Mouse (Mus musculus) CH12.LX (cell line): ENCODE measurements at regions not wholly inside any gene's neighbourhood (a gene's known extent, or its start where the extent isn't known, plus 50 kb on each side); places are given as distances from the start of the nearest gene placed in this dataset.

Experiments used
- DNase-seq: peaks from one replicate; pipeline ENCODE4 v3.0.0-alpha.2; 2013; ENCODE audit errors: extremely low read depth
- H3K27ac ChIP-seq: 2 replicates; pipeline ENCODE4 v1.5.1; 2012; ENCODE audit warnings: low read depth, mild to moderate bottlenecking, control low read depth, moderate library complexity; ENCODE audit not compliant: insufficient read depth
- H3K27me3 ChIP-seq: replicated peaks from 2 replicates; pipeline ENCODE3; 2012; ENCODE audit warnings: inconsistent platforms
- H3K36me3 ChIP-seq, 2 experiments: replicated peaks in 1 of 2; 2 replicates each; pipeline versions ENCODE3 to v1.6.1; 2012; ENCODE audit warnings: inconsistent platforms in 1 of 2, low read length in 1 of 2, mild to moderate bottlenecking in 1 of 2, mixed read lengths in 1 of 2, moderate library complexity in 1 of 2; ENCODE audit not compliant: control insufficient read depth in 1 of 2, insufficient read depth in 1 of 2
- H3K4me1 ChIP-seq, 2 experiments: 2 replicates each; pipeline ENCODE4 v1.6.1; 2012; ENCODE audit warnings: inconsistent platforms in 1 of 2, moderate library complexity in 1 of 2; ENCODE audit not compliant: insufficient read depth in 2 of 2, control insufficient read depth in 1 of 2
- H3K4me2 ChIP-seq: 2 replicates; pipeline ENCODE4 v1.6.1; 2012; ENCODE audit warnings: low read depth, mild to moderate bottlenecking, control low read depth; ENCODE audit not compliant: poor library complexity, insufficient read depth, severe bottlenecking
- H3K4me3 ChIP-seq, 3 experiments: fragments of 150-350 bp in 1 of 3; sonication (generic) in 1 of 3; replicated peaks in 1 of 3; 2 replicates each; pipeline versions ENCODE3 to v1.5.1; 2011 to 2012; ENCODE audit warnings: low read depth in 2 of 3, low read length in 2 of 3, mild to moderate bottlenecking in 2 of 3, moderate library complexity in 2 of 3, control low read depth in 1 of 3, improper control_type of control experiment in 1 of 3, inconsistent platforms in 1 of 3, mixed read lengths in 1 of 3; ENCODE audit not compliant: poor library complexity in 1 of 3
- H3K79me2 ChIP-seq: replicated peaks from 2 replicates; pipeline ENCODE4 v1.6.1; 2012; ENCODE audit warnings: mild to moderate bottlenecking, moderate library complexity; ENCODE audit not compliant: control insufficient read depth, poor library complexity, insufficient read depth, severe bottlenecking; ENCODE audit errors: extremely low read depth
- H3K9ac ChIP-seq: 2 replicates; pipeline ENCODE4 v1.6.1; 2012; ENCODE audit warnings: low read depth, mild to moderate bottlenecking, control low read depth, moderate library complexity; ENCODE audit not compliant: insufficient read depth
- H3K9me3 ChIP-seq: replicated peaks from 2 replicates; pipeline ENCODE3; 2012; ENCODE audit warnings: low read length, inconsistent platforms, mixed read lengths
- BHLHE40 ChIP-seq: IDR thresholded peaks from 2 replicates; pipeline ENCODE4 v1.6.1; 2011; ENCODE audit warnings: mild to moderate bottlenecking, low read depth, low read length, improper control_type of control experiment
- CHD2 ChIP-seq: IDR thresholded peaks from 2 replicates; pipeline ENCODE4 v1.6.1; 2011; ENCODE audit warnings: low read length, improper control_type of control experiment
- CTCF ChIP-seq, 2 experiments: IDR thresholded peaks in 1 of 2; conservative IDR thresholded peaks in 1 of 2; 2 replicates each; pipeline ENCODE4 v1.5.1; 2011 to 2012; ENCODE audit warnings: low read depth in 2 of 2, low read length in 2 of 2, improper control_type of control experiment in 1 of 2, inconsistent platforms in 1 of 2, mild to moderate bottlenecking in 1 of 2, moderate library complexity in 1 of 2
- E2F4 ChIP-seq: IDR thresholded peaks from 2 replicates; pipeline ENCODE4 v1.6.1; 2011; ENCODE audit warnings: low read depth, low read length, improper control_type of control experiment; ENCODE audit not compliant: insufficient replicate concordance
- EP300 ChIP-seq: IDR thresholded peaks from 2 replicates; pipeline ENCODE4 v1.6.1; 2011; ENCODE audit warnings: low read length, improper control_type of control experiment
- ETS1 ChIP-seq: conservative IDR thresholded peaks from 2 replicates; pipeline ENCODE4 v1.6.1; 2012; ENCODE audit warnings: low read depth, mild to moderate bottlenecking, inconsistent platforms, low read length, improper control_type of control experiment, moderate library complexity
- IRF4 ChIP-seq: IDR thresholded peaks from 2 replicates; pipeline ENCODE4 v1.6.1; 2014; ENCODE audit warnings: low read depth, mild to moderate bottlenecking, inconsistent platforms, low read length, improper control_type of control experiment
- JUND ChIP-seq: conservative IDR thresholded peaks from 2 replicates; pipeline ENCODE4 v1.6.1; 2011; ENCODE audit warnings: low read depth, low read length, improper control_type of control experiment
- KAT2A ChIP-seq: IDR thresholded peaks from 2 replicates; pipeline ENCODE4 v1.6.1; 2012; ENCODE audit warnings: low read length, improper control_type of control experiment, inconsistent platforms; ENCODE audit not compliant: insufficient replicate concordance
- MAX ChIP-seq: IDR thresholded peaks from 2 replicates; pipeline ENCODE4 v1.6.1; 2011; ENCODE audit warnings: low read length, improper control_type of control experiment
- MAZ ChIP-seq: IDR thresholded peaks from 2 replicates; pipeline ENCODE4 v1.6.1; 2012; ENCODE audit warnings: low read depth, mild to moderate bottlenecking, inconsistent platforms, low read length, improper control_type of control experiment, moderate library complexity
- MXI1 ChIP-seq: IDR thresholded peaks from 2 replicates; pipeline ENCODE4 v1.6.1; 2011; ENCODE audit warnings: mild to moderate bottlenecking, low read depth, low read length, improper control_type of control experiment
- NRF1 ChIP-seq: IDR thresholded peaks from 2 replicates; pipeline ENCODE4 v1.6.1; 2014; ENCODE audit warnings: low read depth, mild to moderate bottlenecking, inconsistent platforms, low read length, improper control_type of control experiment, moderate library complexity
- POLR2A ChIP-seq: IDR thresholded peaks from 2 replicates; pipeline ENCODE4 v1.6.1; 2011; ENCODE audit warnings: low read depth, mild to moderate bottlenecking, improper control_type of control experiment, low read length
- POLR2AphosphoS2 ChIP-seq: IDR thresholded peaks from 2 replicates; pipeline ENCODE4 v1.6.1; 2011; ENCODE audit warnings: low read depth, low read length, improper control_type of control experiment
- RAD21 ChIP-seq: IDR thresholded peaks from 2 replicates; pipeline ENCODE4 v1.6.1; 2011; ENCODE audit warnings: low read depth, mild to moderate bottlenecking, low read length, improper control_type of control experiment, moderate library complexity
- RCOR1 ChIP-seq: conservative IDR thresholded peaks from 2 replicates; pipeline ENCODE4 v1.6.1; 2012; ENCODE audit warnings: low read depth, mild to moderate bottlenecking, inconsistent platforms, low read length, improper control_type of control experiment
- SIN3A ChIP-seq: IDR thresholded peaks from 2 replicates; pipeline ENCODE4 v1.6.1; 2012; ENCODE audit warnings: low read length, improper control_type of control experiment, inconsistent platforms
- SMC3 ChIP-seq: IDR thresholded peaks from 2 replicates; pipeline ENCODE4 v1.6.1; 2011; ENCODE audit warnings: low read depth, low read length, improper control_type of control experiment
- TBP ChIP-seq: conservative IDR thresholded peaks from 2 replicates; pipeline ENCODE4 v1.6.1; 2011; ENCODE audit warnings: low read depth, low read length, improper control_type of control experiment
- UBTF ChIP-seq: IDR thresholded peaks from 2 replicates; pipeline ENCODE4 v1.6.1; 2012; ENCODE audit warnings: low read depth, mild to moderate bottlenecking, inconsistent platforms, low read length, improper control_type of control experiment, moderate library complexity
- USF2 ChIP-seq: conservative IDR thresholded peaks from 2 replicates; pipeline ENCODE4 v1.6.1; 2011; ENCODE audit warnings: low read depth, low read length, improper control_type of control experiment
- ZMIZ1 ChIP-seq: IDR thresholded peaks from 2 replicates; pipeline ENCODE4 v1.6.1; 2012; ENCODE audit warnings: low read depth, mild to moderate bottlenecking, inconsistent platforms, low read length, improper control_type of control experiment
- ZNF384 ChIP-seq: IDR thresholded peaks from 2 replicates; pipeline ENCODE4 v1.6.1; 2012; ENCODE audit warnings: low read depth, low read length, improper control_type of control experiment, inconsistent platforms
- dilution Hi-C: fragments of 300-500 bp; cut with MboI; formaldehyde crosslinking; loops from 2 replicates; pipeline ENCODE4 v1.14.3; 2020; ENCODE audit warnings: low sequenced_read_pairs; ENCODE audit not compliant: extremely low pct_unique_long_range_greater_than_20kb, extremely low pct_ligation_motif_present
- in situ Hi-C: fragments of 300-500 bp; cut with MboI; formaldehyde crosslinking; loops from 3 replicates; pipeline ENCODE4 v1.14.3; 2019; ENCODE audit warnings: low sequenced_read_pairs, low pct_ligation_motif_present, low pct_unique_long_range_greater_than_20kb, mixed read lengths

- no peaks in the 10 kb centered on the region for H3K36me3 ChIP-seq
- H3K27ac ChIP-seq, result no peak overlapping the region
- TF ChIP-seq IRF4 (no peak), ZNF384 (peak; percentile 83), CTCF (conservative IDR thresholded peaks at IDR 0.05 in 1 of 2, IDR thresholded peaks at IDR 0.05 in 1 of 2; ENCODE audit: low read depth in 2 of 2, low read length in 2 of 2) (peak; percentile 51 to 67), ETS1 (no peak), RCOR1 (no peak), TBP (no peak), CHD2 (no peak), MAZ (no peak), RAD21 (peak; percentile 50), USF2 (no peak), MAX (no peak), SMC3 (peak; percentile 39), NRF1 (no peak), POLR2A (no peak), UBTF (no peak), ZMIZ1 (no peak), EP300 (no peak), KAT2A (no peak), JUND (no peak), BHLHE40 (no peak), E2F4 (no peak), MXI1 (no peak), POLR2AphosphoS2 (no peak), SIN3A (no peak)
- in situ Hi-C loops, result no loop called here
- H3K4me2 ChIP-seq, result no peak overlapping the region
- H3K4me1 ChIP-seq, result peaks cover 0 to 10% of the 10 kb centered on the region in 2 experiments; a peak in 2 of 4 replicates
- H3K9ac ChIP-seq, result no peak overlapping the region
- no peak overlapping the region for H3K4me3 ChIP-seq
- no peaks in the 10 kb centered on the region for H3K79me2 ChIP-seq
- peak; percentile 84 for DNase-seq
- dilution Hi-C loops, result no loop called here
- peaks cover 17% of the 10 kb centered on the region for H3K27me3 ChIP-seq
- no peaks in the 10 kb centered on the region for H3K9me3 ChIP-seq
Observed at GRCm38 (mm10) chr14:37355968-37356704, 221.1 kb upstream of the Ghitm start.
